Mouse (Mus musculus) embryonic facial prominence, embryonic 15.5 days (tissue): ENCODE data around the gene Heg1. TPM values are rescaled to one million over a fixed set of nuclear protein-coding genes. Genes with fewer than 3 reads are reported as not detected.

Experiments
- ATAC-seq: fragments of 200-750 bp; cut with Nextera tagmentation; 2 replicates; pipeline ENCODE4 v1.8.0; 2017; ENCODE audit warnings: low read depth, moderate TSS enrichment; ENCODE audit not compliant: insufficient number of reproducible peaks, low FRiP score, low TSS enrichment
- H3K27ac ChIP-seq: fragments of 300-500 bp; sonication (generic); replicated peaks from 2 replicates; pipeline ENCODE4 v1.5.1; 2015; ENCODE audit warnings: mild to moderate bottlenecking, inconsistent platforms
- H3K27me3 ChIP-seq: fragments of 300-500 bp; sonication (generic); 2 replicates; pipeline ENCODE4 v1.6.1; 2015; ENCODE audit warnings: inconsistent platforms
- H3K36me3 ChIP-seq: fragments of 300-500 bp; sonication (generic); 2 replicates; pipeline ENCODE4 v1.6.1; 2015; ENCODE audit warnings: mild to moderate bottlenecking, inconsistent platforms
- H3K4me1 ChIP-seq: fragments of 300-500 bp; sonication (generic); 2 replicates; pipeline ENCODE4 v1.6.1; 2015; ENCODE audit warnings: inconsistent platforms
- H3K4me2 ChIP-seq: fragments of 300-500 bp; sonication (generic); replicated peaks from 2 replicates; pipeline ENCODE4 v1.6.1; 2015; ENCODE audit warnings: mild to moderate bottlenecking, inconsistent platforms
- H3K4me3 ChIP-seq: fragments of 300-500 bp; sonication (generic); replicated peaks from 2 replicates; pipeline ENCODE4 v1.5.1; 2015; ENCODE audit warnings: mild to moderate bottlenecking, inconsistent platforms
- H3K9ac ChIP-seq: fragments of 300-500 bp; sonication (generic); 2 replicates; pipeline ENCODE4 v1.6.1; 2015; ENCODE audit warnings: inconsistent platforms
- H3K9me3 ChIP-seq: fragments of 300-500 bp; sonication (generic); replicated peaks from 2 replicates; pipeline ENCODE4 v1.6.1; 2016; ENCODE audit warnings: inconsistent platforms
- WGBS: fragments of 180-500 bp; shearing (Covaris S2); methylation state at CpG from one replicate; pipeline ENCODE4 v1.1.7; 2015; 5-methylcytosine and 5-hydroxymethylcytosine counted together
- polyA plus RNA-seq: library from polyadenylated mRNA; unstranded; fragments of >200 nt; fragmentation: Nextera tagmentation; extraction: Ambion mirVana; gene quantifications from 2 replicates; pipeline ENCODE4 v1.2.1, GENCODE M21; 2015

Gene Heg1
- polyA plus RNA-seq, 1 experiment from 2014 or later = 19.5 TPM

- H3K9me3 ChIP-seq = no peaks in the 10 kb centered on the region
- H3K27me3 ChIP-seq = no peaks in the 10 kb centered on the region
- WGBS = 87% methylated on average over 10 of the region's 10 CpGs
- peaks cover 15% of the 10 kb centered on the region for H3K4me1 ChIP-seq
- H3K4me3 ChIP-seq = no peak overlapping the region
- no peak overlapping the region for H3K27ac ChIP-seq
- H3K4me2 ChIP-seq = no peak overlapping the region
- no peak for ATAC-seq
- no peak overlapping the region for H3K9ac ChIP-seq
- peaks cover 10% of the 10 kb centered on the region; the same call in 1 of the 2 replicates for H3K36me3 ChIP-seq
Measured at GRCm38 (mm10) chr16:33708031-33708430, 23.9 kb downstream of the Heg1 start.

GRCm38 (mm10) chr16:33708585-33709397 is 24.6 kb downstream of the Heg1 start:
- peaks cover 15% of the 10 kb centered on the region for H3K4me1 ChIP-seq
- H3K27ac ChIP-seq = no peak overlapping the region
- no peaks in the 10 kb centered on the region for H3K9me3 ChIP-seq
- H3K9ac ChIP-seq = no peak overlapping the region
- WGBS = 92% methylated on average over 12 of the region's 12 CpGs
- no peaks in the 10 kb centered on the region for H3K27me3 ChIP-seq
- no peak; the same call in 1 of the 2 replicates for ATAC-seq
- peaks cover 10% of the 10 kb centered on the region; the same call in 1 of the 2 replicates for H3K36me3 ChIP-seq
- H3K4me2 ChIP-seq = no peak overlapping the region
- no peak overlapping the region for H3K4me3 ChIP-seq

- Histone ChIP-seq H3K9ac (0 out of 2 replicates have a peak overlapping the region, but pooled peaks have one; percentile 2), H3K27ac (peak overlapping the region; percentile 23; the same call in 1 of the 2 replicates)
- peak; percentile 73 for ATAC-seq
Measured at GRCm38 (mm10) chr16:33714271-33714670, 30.1 kb downstream of the Heg1 start.

DNA sequence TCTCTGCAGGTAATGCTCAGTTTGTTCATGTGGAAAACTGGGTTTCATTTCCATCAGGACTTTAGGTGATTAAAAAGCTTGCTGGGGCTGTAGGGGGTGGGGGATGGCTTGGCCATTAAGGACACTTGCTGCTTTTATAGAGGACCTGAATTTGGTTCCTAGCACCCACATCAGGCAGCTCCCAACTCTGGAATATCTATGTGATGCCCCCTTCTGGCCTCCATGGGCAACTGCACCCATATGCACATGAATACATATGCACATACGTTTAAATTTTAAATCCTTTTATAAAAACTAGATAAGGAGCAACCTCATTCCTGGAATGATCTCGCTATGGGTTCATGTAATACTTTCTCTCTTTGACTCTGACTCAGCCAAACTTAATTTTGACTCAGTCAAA is 39.1 kb downstream of the Heg1 start:
- Histone ChIP-seq H3K4me3 (no peak overlapping the region), H3K27ac (no peak overlapping the region), H3K4me1 (no peaks in the 10 kb centered on the region), H3K36me3 (peaks cover 31% of the 10 kb centered on the region), H3K9ac (no peak overlapping the region), H3K9me3 (0 out of 2 replicates have a peak, but pooled peaks cover 3% of the 10 kb centered on the region), H3K4me2 (no peak overlapping the region), H3K27me3 (no peaks in the 10 kb centered on the region)
- no peak for ATAC-seq
- WGBS = 96% methylated on average over 2 of the region's 2 CpGs

More at GRCm38 (mm10) chr16:33714271-33714670, 30.1 kb downstream of the Heg1 start:
- 12% methylated on average over 13 of the region's 13 CpGs for WGBS
- no peaks in the 10 kb centered on the region for H3K9me3 ChIP-seq
- H3K36me3 ChIP-seq = peaks cover 10% of the 10 kb centered on the region; the same call in 1 of the 2 replicates
- H3K4me1 ChIP-seq = 0 out of 2 replicates have a peak, but pooled peaks cover 8% of the 10 kb centered on the region
- no peaks in the 10 kb centered on the region for H3K27me3 ChIP-seq
- H3K4me3 ChIP-seq = peak overlapping the region; percentile 29
- H3K4me2 ChIP-seq = peak overlapping the region; percentile 40

GRCm38 (mm10) chr16:33723983-33724382 is 39.8 kb downstream of the Heg1 start:
- H3K27me3 ChIP-seq = no peaks in the 10 kb centered on the region
- H3K9me3 ChIP-seq = 0 out of 2 replicates have a peak, but pooled peaks cover 3% of the 10 kb centered on the region
- no peak overlapping the region for H3K9ac ChIP-seq
- no peak overlapping the region for H3K4me2 ChIP-seq
- H3K36me3 ChIP-seq = peaks cover 31% of the 10 kb centered on the region
- no peak overlapping the region for H3K4me3 ChIP-seq
- H3K27ac ChIP-seq = no peak overlapping the region
- no peak for ATAC-seq
- WGBS = 95% methylated on average over 3 of the region's 3 CpGs
- no peaks in the 10 kb centered on the region for H3K4me1 ChIP-seq

DNA sequence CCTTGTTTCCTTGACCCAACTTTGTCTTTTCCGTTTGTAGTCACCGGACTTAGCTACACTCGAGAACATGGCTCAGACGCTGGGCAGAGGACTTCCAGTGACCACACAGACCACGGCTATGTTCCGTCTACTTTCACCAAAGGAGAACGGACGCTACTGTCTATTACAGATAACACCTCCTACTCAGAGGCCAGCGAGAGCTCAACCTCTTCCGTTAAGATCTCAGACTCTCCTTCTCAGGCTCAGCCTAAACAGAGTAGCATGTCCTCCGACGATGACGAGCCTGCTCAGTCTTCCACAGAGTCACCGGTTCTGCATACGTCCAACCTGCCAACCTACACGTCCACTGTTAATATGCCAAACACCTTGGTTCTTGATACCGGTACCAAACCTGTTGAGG is 42.1 kb downstream of the Heg1 start:
- H3K36me3 ChIP-seq = peaks cover 32% of the 10 kb centered on the region
- H3K27ac ChIP-seq = no peak overlapping the region
- no peaks in the 10 kb centered on the region for H3K4me1 ChIP-seq
- WGBS = 95% methylated on average over 17 of the region's 17 CpGs
- no peaks in the 10 kb centered on the region for H3K27me3 ChIP-seq
- no peak overlapping the region for H3K4me3 ChIP-seq
- no peak for ATAC-seq
- H3K9me3 ChIP-seq = 0 out of 2 replicates have a peak, but pooled peaks cover 3% of the 10 kb centered on the region
- H3K4me2 ChIP-seq = no peak overlapping the region
- no peak overlapping the region for H3K9ac ChIP-seq

DNA sequence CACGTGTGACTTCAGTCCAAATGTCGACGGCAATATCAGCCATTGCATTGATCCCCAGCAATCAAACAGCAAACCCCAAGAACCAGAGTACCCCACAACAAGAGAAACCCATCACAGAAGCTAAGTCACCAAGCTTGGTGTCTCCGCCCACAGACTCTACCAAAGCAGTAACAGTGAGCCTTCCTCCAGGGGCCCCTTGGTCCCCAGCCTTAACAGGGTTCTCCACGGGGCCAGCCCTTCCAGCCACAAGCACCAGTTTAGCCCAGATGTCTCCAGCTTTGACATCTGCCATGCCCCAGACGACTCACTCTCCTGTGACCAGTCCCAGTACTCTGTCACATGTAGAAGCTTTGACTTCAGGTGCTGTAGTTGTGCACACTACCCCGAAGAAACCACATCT is 42.7 kb downstream of the Heg1 start:
- H3K9ac ChIP-seq = no peak overlapping the region
- 0 out of 2 replicates have a peak, but pooled peaks cover 3% of the 10 kb centered on the region for H3K9me3 ChIP-seq
- no peaks in the 10 kb centered on the region for H3K27me3 ChIP-seq
- no peak for ATAC-seq
- no peak overlapping the region for H3K4me3 ChIP-seq
- no peak overlapping the region for H3K27ac ChIP-seq
- H3K4me1 ChIP-seq = no peaks in the 10 kb centered on the region
- 91% methylated on average over 7 of the region's 7 CpGs for WGBS
- peaks cover 32% of the 10 kb centered on the region for H3K36me3 ChIP-seq
- no peak overlapping the region for H3K4me2 ChIP-seq

DNA sequence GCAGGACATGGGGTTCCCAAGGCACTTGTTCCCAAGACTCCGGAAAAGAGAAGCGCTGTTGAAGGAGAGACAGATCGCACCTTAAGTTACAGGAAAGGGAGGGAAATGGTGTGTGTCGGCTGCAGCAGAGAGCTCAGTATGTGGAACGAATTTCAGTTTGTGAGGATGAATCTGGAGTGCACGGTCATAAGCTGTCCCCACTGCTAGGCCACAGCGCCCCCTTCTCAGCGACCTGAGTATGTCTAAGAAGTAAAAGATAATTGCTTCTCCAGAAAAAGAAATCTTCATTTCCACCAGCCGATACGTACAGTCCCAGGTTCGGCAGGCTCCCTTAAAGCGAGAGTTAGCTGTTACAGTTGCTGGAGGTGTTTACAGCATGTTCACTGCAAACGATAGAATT is 44.3 kb downstream of the Heg1 start:
- Histone ChIP-seq H3K4me3 (no peak overlapping the region), H3K9ac (no peak overlapping the region), H3K27me3 (no peaks in the 10 kb centered on the region), H3K9me3 (0 out of 2 replicates have a peak, but pooled peaks cover 3% of the 10 kb centered on the region), H3K27ac (no peak overlapping the region), H3K4me1 (no peaks in the 10 kb centered on the region), H3K36me3 (peaks cover 29% of the 10 kb centered on the region), H3K4me2 (no peak overlapping the region)
- WGBS = 66% methylated on average over 13 of the region's 13 CpGs
- ATAC-seq = no peak

GRCm38 (mm10) chr16:33731291-33731690 is 47.1 kb downstream of the Heg1 start:
- ATAC-seq = no peak
- peaks cover 11% of the 10 kb centered on the region; the same call in 1 of the 2 replicates for H3K4me1 ChIP-seq
- H3K4me2 ChIP-seq = no peak overlapping the region
- no peak overlapping the region for H3K4me3 ChIP-seq
- H3K36me3 ChIP-seq = peaks cover 20% of the 10 kb centered on the region
- H3K9ac ChIP-seq = no peak overlapping the region
- H3K27me3 ChIP-seq = no peaks in the 10 kb centered on the region
- no peak overlapping the region for H3K27ac ChIP-seq
- 87% methylated on average over 12 of the region's 12 CpGs for WGBS
- H3K9me3 ChIP-seq = no peaks in the 10 kb centered on the region

- H3K36me3 ChIP-seq = peaks cover 10% of the 10 kb centered on the region; the same call in 1 of the 2 replicates
- H3K27me3 ChIP-seq = no peaks in the 10 kb centered on the region
- peaks cover 11% of the 10 kb centered on the region; the same call in 1 of the 2 replicates for H3K4me1 ChIP-seq
- no peak for ATAC-seq
- H3K4me2 ChIP-seq = no peak overlapping the region
- H3K4me3 ChIP-seq = no peak overlapping the region
- no peaks in the 10 kb centered on the region for H3K9me3 ChIP-seq
- no peak overlapping the region for H3K9ac ChIP-seq
- H3K27ac ChIP-seq = no peak overlapping the region
- 75% methylated on average over 6 of the region's 6 CpGs for WGBS
Measured at GRCm38 (mm10) chr16:33732237-33732749, 48.1 kb downstream of the Heg1 start.

DNA sequence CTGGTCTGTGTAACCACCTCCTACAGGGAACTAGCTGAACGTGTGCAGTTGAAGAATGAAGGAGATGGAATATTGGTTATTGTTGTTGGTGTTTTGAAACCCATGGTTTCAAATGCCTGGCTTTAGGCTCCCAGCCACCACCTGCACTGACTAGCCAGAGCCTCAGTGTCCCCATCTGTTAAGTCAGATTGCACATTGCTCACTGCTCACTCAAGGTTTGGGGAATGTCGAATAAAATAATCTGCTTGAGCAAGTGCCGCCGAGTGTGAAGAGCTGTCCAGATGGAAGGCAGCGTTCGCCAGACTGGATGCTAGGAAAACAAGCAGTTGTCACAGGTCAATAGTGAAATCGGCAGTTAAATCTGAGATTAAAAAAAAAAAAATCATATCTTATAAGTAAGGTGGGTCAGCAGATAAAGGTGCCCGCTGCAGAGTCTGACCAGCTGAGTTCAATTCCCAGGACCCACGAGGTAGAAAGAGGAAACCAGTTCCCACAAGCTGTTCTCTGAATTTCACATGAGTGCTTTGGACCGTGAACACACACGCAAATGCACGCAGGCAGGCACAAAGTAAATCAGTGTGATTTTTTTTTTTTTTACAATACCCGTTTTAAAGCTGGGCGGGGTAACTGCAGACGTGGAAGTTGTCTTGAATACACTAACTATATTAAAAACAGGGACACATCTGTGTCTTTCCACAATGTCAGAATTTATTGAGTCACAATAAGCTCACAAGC is 48.8 kb downstream of the Heg1 start:
- no peak for ATAC-seq

More for the DNA sequence above, 48.8 kb downstream of the Heg1 start:
- no peak overlapping the region for H3K9ac ChIP-seq
- WGBS = 52% methylated on average over 15 of the region's 15 CpGs
- H3K36me3 ChIP-seq = 0 out of 2 replicates have a peak, but pooled peaks cover 5% of the 10 kb centered on the region
- H3K4me2 ChIP-seq = no peak overlapping the region
- no peaks in the 10 kb centered on the region for H3K27me3 ChIP-seq
- H3K4me1 ChIP-seq = peaks cover 11% of the 10 kb centered on the region; the same call in 1 of the 2 replicates
- no peak overlapping the region for H3K4me3 ChIP-seq
- no peak overlapping the region for H3K27ac ChIP-seq
- no peaks in the 10 kb centered on the region for H3K9me3 ChIP-seq
